Mouse (Mus musculus): ENCODE results near the gene Hid1.

GRCm38 (mm10) chr11:115336115-115336514, 31.4 kb downstream of the Hid1 start:
- no peak for TF ChIP-seq POLR2A (IDR thresholded peaks at IDR 0.05; ENCODE audit: borderline replicate concordance, insufficient read depth, low read length)
- no peak for TF ChIP-seq CTCF (IDR thresholded peaks at IDR 0.05; ENCODE audit: borderline replicate concordance, insufficient read depth, low read depth, low read length)
